Mouse (Mus musculus) right cerebral cortex, postnatal 10 days (tissue): ENCODE results near the gene Evl.
A peak's percentile ranks its signal among the peaks of the same experiment; 100 is the strongest.

Experiments
- DNase-seq, 2 experiments: peaks; one replicate each; pipeline ENCODE4 v3.0.0; 2021; ENCODE audit warnings: low spot score in 2 of 2

Gene Evl

DNA sequence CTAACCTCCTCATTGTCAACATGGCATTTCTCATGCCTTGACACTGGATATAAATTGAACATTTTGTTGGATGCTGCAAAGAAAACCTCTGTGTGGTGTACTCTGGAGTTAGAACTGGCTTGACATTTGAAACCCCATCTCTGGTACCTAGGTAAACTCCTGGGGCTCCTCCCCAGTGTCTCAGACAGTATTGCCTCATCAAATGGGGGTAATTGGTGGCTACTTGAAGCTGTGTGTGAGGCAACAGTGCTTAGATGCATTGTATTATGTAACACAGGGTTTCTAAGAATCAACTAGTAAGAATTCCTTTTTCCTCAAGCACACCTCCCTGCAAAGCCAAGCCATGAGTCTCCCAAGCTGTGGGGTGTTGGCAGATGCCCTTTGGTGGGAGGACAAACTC, 93.3 kb downstream of the Evl start:
- no peak for DNase-seq

- peak; percentile 56 to 72 for DNase-seq
Observed at GRCm38 (mm10) chr12:108651053-108651660, 96.6 kb downstream of the Evl start.

- DNase-seq = no peak
Observed at GRCm38 (mm10) chr12:108653358-108654335, 99.1 kb downstream of the Evl start.

- DNase-seq = peak in 1 of 2 experiments; percentile 44
Observed at GRCm38 (mm10) chr12:108657350-108657749, 102.8 kb downstream of the Evl start.

- DNase-seq = no peak
Observed at GRCm38 (mm10) chr12:108668606-108669235, 114.2 kb downstream of the Evl start.

- DNase-seq = no peak
Observed at GRCm38 (mm10) chr12:108671541-108671940, 117.0 kb downstream of the Evl start.

- DNase-seq = no peak
Observed at GRCm38 (mm10) chr12:108672908-108673307, 118.4 kb downstream of the Evl start.

- no peak for DNase-seq
Observed at GRCm38 (mm10) chr12:108673546-108673945, 119.0 kb downstream of the Evl start.

GRCm38 (mm10) chr12:108674502-108674901, 120.0 kb downstream of the Evl start:
- DNase-seq = peak; percentile 77 to 86

GRCm38 (mm10) chr12:108674916-108675315, 120.4 kb downstream of the Evl start:
- DNase-seq = no peak

- no peak for DNase-seq
Observed at GRCm38 (mm10) chr12:108675614-108676401, 121.3 kb downstream of the Evl start.

- DNase-seq = no peak
Observed at GRCm38 (mm10) chr12:108677116-108677515, 122.6 kb downstream of the Evl start.

GRCm38 (mm10) chr12:108678366-108678765, 123.8 kb downstream of the Evl start:
- DNase-seq = no peak

- no peak for DNase-seq
Observed at GRCm38 (mm10) chr12:108680861-108681260, 126.3 kb downstream of the Evl start.

DNA sequence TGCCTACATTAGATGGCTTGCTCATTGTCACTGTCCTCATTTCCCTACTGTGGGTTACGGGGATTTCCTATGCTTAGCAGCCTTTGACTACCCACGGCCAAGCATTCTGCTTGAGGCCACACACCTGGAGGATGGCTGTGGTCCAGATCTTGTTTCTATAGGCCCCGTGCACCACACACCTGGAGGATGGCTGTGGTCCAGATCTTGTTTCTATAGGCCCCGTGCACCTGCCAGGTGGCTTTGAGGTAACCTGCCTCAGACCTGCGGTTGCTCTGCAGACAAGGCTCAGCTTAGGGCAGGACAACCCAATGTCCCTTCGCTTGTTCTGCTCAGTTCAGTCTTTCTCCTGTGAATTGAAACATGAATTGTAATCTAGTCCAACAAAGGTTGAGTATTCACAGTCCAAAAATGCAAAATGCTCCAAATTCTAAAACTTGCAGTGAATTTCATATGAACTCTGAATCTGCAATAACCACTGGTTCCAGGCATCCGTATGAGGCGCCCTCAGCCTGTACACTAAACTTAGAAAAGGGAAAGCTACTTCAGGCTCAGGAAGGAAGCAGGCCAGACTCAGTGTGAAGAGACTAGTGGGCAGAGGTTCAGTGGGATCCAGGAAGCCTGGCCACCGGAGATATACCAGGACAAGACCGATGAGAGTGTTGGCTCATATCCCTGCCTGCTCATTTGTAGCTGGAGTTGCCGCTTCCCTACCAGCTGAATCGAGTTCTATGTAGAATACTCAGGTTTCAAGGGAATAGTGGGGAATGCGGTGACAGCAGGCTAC, 127.9 kb downstream of the Evl start:
- DNase-seq = no peak

DNA sequence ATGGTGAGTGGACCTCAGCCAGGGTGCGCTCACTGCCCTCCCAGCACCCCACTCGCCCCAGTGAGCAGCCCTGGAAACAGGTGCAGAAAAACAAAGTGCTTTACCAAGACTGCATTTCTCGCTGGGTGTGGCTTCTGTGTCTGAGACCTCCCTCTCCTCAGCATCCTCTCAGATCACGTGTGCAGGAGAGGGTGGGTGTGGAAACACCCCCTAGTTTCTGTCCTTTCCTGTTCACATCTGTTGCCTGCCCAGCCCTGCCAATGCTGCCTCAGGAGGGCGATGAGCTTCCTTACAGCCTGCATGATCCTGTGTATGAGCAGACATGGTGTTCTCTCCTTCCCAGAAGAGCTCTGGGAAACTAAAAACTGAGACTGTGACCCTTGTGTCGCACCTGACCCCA, 131.9 kb downstream of the Evl start:
- DNase-seq = no peak

DNA sequence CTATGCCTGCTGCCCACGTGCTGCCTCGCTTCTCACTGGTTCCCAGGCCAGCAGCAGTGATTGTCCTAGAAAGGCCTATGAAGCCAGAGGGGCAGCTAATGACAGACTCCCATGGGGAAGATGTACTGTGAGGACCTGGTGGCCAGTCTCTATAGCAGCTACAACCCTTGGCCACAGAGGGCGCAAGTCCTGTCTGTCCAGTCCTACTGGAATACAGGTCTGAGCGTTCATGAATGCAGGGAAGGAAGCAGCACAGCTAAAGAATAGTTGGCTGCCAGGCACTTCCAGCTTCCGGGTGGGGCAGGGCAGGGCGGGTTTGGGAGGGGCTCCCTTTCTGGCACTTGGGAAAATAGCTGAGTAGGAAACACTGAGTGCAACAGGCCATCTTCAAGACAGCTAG, 132.4 kb downstream of the Evl start:
- DNase-seq = no peak

- no peak for DNase-seq
Observed at GRCm38 (mm10) chr12:108689167-108689566, 134.6 kb downstream of the Evl start.

DNA sequence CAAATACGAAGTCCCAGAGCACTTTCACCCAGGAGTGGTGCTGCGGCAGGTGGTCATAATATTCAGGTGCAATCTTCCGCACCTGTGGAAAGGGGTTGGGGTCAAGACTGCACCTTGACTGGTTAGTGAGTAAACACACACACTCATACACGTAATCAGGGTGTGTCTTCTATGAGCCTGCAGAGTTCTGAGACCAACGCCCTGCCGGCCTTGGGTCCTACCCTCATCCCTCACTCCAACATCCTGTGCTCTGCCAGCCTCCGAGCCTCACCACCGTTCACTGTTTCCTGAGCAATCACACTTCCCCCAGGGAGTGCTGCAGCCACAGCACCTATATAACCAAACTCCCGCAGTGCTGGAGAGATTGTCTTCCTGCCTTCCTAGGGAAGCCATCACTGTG, 136.0 kb downstream of the Evl start:
- DNase-seq = no peak

GRCm38 (mm10) chr12:108693592-108693991, 139.1 kb downstream of the Evl start:
- DNase-seq = peak in 1 of 2 experiments; percentile 15

- DNase-seq = peak in 1 of 2 experiments; percentile 16
Observed at GRCm38 (mm10) chr12:108694223-108694622, 139.7 kb downstream of the Evl start.
